Mouse (Mus musculus) CH12.LX (cell line): ENCODE measurements around the gene Acot7.

Source experiments
- CHD2 ChIP-seq: IDR thresholded peaks from 2 replicates; pipeline ENCODE4 v1.6.1; 2011; ENCODE audit warnings: low read length, improper control_type of control experiment
- CTCF ChIP-seq, 2 experiments: IDR thresholded peaks in 1 of 2; conservative IDR thresholded peaks in 1 of 2; 2 replicates each; pipeline ENCODE4 v1.5.1; 2011 to 2012; ENCODE audit warnings: low read depth in 2 of 2, low read length in 2 of 2, improper control_type of control experiment in 1 of 2, inconsistent platforms in 1 of 2, mild to moderate bottlenecking in 1 of 2, moderate library complexity in 1 of 2
- E2F4 ChIP-seq: IDR thresholded peaks from 2 replicates; pipeline ENCODE4 v1.6.1; 2011; ENCODE audit warnings: low read depth, low read length, improper control_type of control experiment; ENCODE audit not compliant: insufficient replicate concordance
- ELF1 ChIP-seq: IDR thresholded peaks from 2 replicates; pipeline ENCODE4 v1.6.1; 2014; ENCODE audit warnings: low read depth, mild to moderate bottlenecking, inconsistent platforms, low read length, improper control_type of control experiment
- EP300 ChIP-seq: IDR thresholded peaks from 2 replicates; pipeline ENCODE4 v1.6.1; 2011; ENCODE audit warnings: low read length, improper control_type of control experiment
- MAFK ChIP-seq: IDR thresholded peaks from 2 replicates; pipeline ENCODE4 v1.6.1; 2011; ENCODE audit warnings: low read length, improper control_type of control experiment; ENCODE audit not compliant: insufficient replicate concordance
- MAZ ChIP-seq: IDR thresholded peaks from 2 replicates; pipeline ENCODE4 v1.6.1; 2012; ENCODE audit warnings: low read depth, mild to moderate bottlenecking, inconsistent platforms, low read length, improper control_type of control experiment, moderate library complexity
- MXI1 ChIP-seq: IDR thresholded peaks from 2 replicates; pipeline ENCODE4 v1.6.1; 2011; ENCODE audit warnings: mild to moderate bottlenecking, low read depth, low read length, improper control_type of control experiment
- NRF1 ChIP-seq: IDR thresholded peaks from 2 replicates; pipeline ENCODE4 v1.6.1; 2014; ENCODE audit warnings: low read depth, mild to moderate bottlenecking, inconsistent platforms, low read length, improper control_type of control experiment, moderate library complexity
- POLR2A ChIP-seq: IDR thresholded peaks from 2 replicates; pipeline ENCODE4 v1.6.1; 2011; ENCODE audit warnings: low read depth, mild to moderate bottlenecking, improper control_type of control experiment, low read length
- SMC3 ChIP-seq: IDR thresholded peaks from 2 replicates; pipeline ENCODE4 v1.6.1; 2011; ENCODE audit warnings: low read depth, low read length, improper control_type of control experiment
- TCF12 ChIP-seq: IDR thresholded peaks from 2 replicates; pipeline ENCODE4 v1.6.1; 2014; ENCODE audit warnings: low read depth, mild to moderate bottlenecking, inconsistent platforms, low read length, improper control_type of control experiment
- USF1 ChIP-seq: IDR thresholded peaks from 2 replicates; pipeline ENCODE4 v1.6.1; 2014; ENCODE audit warnings: low read depth, mild to moderate bottlenecking, inconsistent platforms, low read length, improper control_type of control experiment
- USF2 ChIP-seq: conservative IDR thresholded peaks from 2 replicates; pipeline ENCODE4 v1.6.1; 2011; ENCODE audit warnings: low read depth, low read length, improper control_type of control experiment

- TF ChIP-seq CTCF (conservative IDR thresholded peaks at IDR 0.05 in 1 of 2, IDR thresholded peaks at IDR 0.05 in 1 of 2; ENCODE audit: low read depth in 2 of 2, low read length in 2 of 2) (peak; percentile 44 to 86), EP300 (no peak), SMC3 (peak; percentile 92), NRF1 (no peak), TCF12 (no peak), USF1 (no peak), CHD2 (no peak), ELF1 (no peak), MAZ (no peak), POLR2A (no peak), MXI1 (no peak), E2F4 (no peak), USF2 (no peak), MAFK (no peak)
Measured at GRCm38 (mm10) chr4:152285505-152285904, 107.6 kb downstream of the Acot7 start.
